Mouse (Mus musculus) CH12.LX (cell line): Measurements from ENCODE around the gene Fars2. TPM values are rescaled to one million over a fixed set of nuclear protein-coding genes. Genes with fewer than 3 reads are reported as not detected.

ENCODE experiments used
- DNase-seq: peaks from one replicate; pipeline ENCODE4 v3.0.0-alpha.2; 2013; ENCODE audit errors: extremely low read depth
- H3K27ac ChIP-seq: 2 replicates; pipeline ENCODE4 v1.5.1; 2012; ENCODE audit warnings: low read depth, mild to moderate bottlenecking, control low read depth, moderate library complexity; ENCODE audit not compliant: insufficient read depth
- H3K27me3 ChIP-seq: replicated peaks from 2 replicates; pipeline ENCODE3; 2012; ENCODE audit warnings: inconsistent platforms
- H3K36me3 ChIP-seq, 2 experiments: replicated peaks in 1 of 2; 2 replicates each; pipeline versions ENCODE3 to v1.6.1; 2012; ENCODE audit warnings: inconsistent platforms in 1 of 2, low read length in 1 of 2, mild to moderate bottlenecking in 1 of 2, mixed read lengths in 1 of 2, moderate library complexity in 1 of 2; ENCODE audit not compliant: control insufficient read depth in 1 of 2, insufficient read depth in 1 of 2
- H3K4me1 ChIP-seq, 2 experiments: 2 replicates each; pipeline ENCODE4 v1.6.1; 2012; ENCODE audit warnings: inconsistent platforms in 1 of 2, moderate library complexity in 1 of 2; ENCODE audit not compliant: insufficient read depth in 2 of 2, control insufficient read depth in 1 of 2
- H3K4me2 ChIP-seq: 2 replicates; pipeline ENCODE4 v1.6.1; 2012; ENCODE audit warnings: low read depth, mild to moderate bottlenecking, control low read depth; ENCODE audit not compliant: poor library complexity, insufficient read depth, severe bottlenecking
- H3K4me3 ChIP-seq, 3 experiments: fragments of 150-350 bp in 1 of 3; sonication (generic) in 1 of 3; replicated peaks in 1 of 3; 2 replicates each; pipeline versions ENCODE3 to v1.5.1; 2011 to 2012; ENCODE audit warnings: low read depth in 2 of 3, low read length in 2 of 3, mild to moderate bottlenecking in 2 of 3, moderate library complexity in 2 of 3, control low read depth in 1 of 3, improper control_type of control experiment in 1 of 3, inconsistent platforms in 1 of 3, mixed read lengths in 1 of 3; ENCODE audit not compliant: poor library complexity in 1 of 3
- H3K79me2 ChIP-seq: replicated peaks from 2 replicates; pipeline ENCODE4 v1.6.1; 2012; ENCODE audit warnings: mild to moderate bottlenecking, moderate library complexity; ENCODE audit not compliant: control insufficient read depth, poor library complexity, insufficient read depth, severe bottlenecking; ENCODE audit errors: extremely low read depth
- H3K9ac ChIP-seq: 2 replicates; pipeline ENCODE4 v1.6.1; 2012; ENCODE audit warnings: low read depth, mild to moderate bottlenecking, control low read depth, moderate library complexity; ENCODE audit not compliant: insufficient read depth
- H3K9me3 ChIP-seq: replicated peaks from 2 replicates; pipeline ENCODE3; 2012; ENCODE audit warnings: low read length, inconsistent platforms, mixed read lengths
- BHLHE40 ChIP-seq: IDR thresholded peaks from 2 replicates; pipeline ENCODE4 v1.6.1; 2011; ENCODE audit warnings: mild to moderate bottlenecking, low read depth, low read length, improper control_type of control experiment
- CHD1 ChIP-seq: IDR thresholded peaks from 2 replicates; pipeline ENCODE4 v1.6.1; 2012; ENCODE audit warnings: low read depth, low read length, improper control_type of control experiment, inconsistent platforms
- CHD2 ChIP-seq: IDR thresholded peaks from 2 replicates; pipeline ENCODE4 v1.6.1; 2011; ENCODE audit warnings: low read length, improper control_type of control experiment
- CTCF ChIP-seq, 2 experiments: IDR thresholded peaks in 1 of 2; conservative IDR thresholded peaks in 1 of 2; 2 replicates each; pipeline ENCODE4 v1.5.1; 2011 to 2012; ENCODE audit warnings: low read depth in 2 of 2, low read length in 2 of 2, improper control_type of control experiment in 1 of 2, inconsistent platforms in 1 of 2, mild to moderate bottlenecking in 1 of 2, moderate library complexity in 1 of 2
- E2F4 ChIP-seq: IDR thresholded peaks from 2 replicates; pipeline ENCODE4 v1.6.1; 2011; ENCODE audit warnings: low read depth, low read length, improper control_type of control experiment; ENCODE audit not compliant: insufficient replicate concordance
- ELF1 ChIP-seq: IDR thresholded peaks from 2 replicates; pipeline ENCODE4 v1.6.1; 2014; ENCODE audit warnings: low read depth, mild to moderate bottlenecking, inconsistent platforms, low read length, improper control_type of control experiment
- EP300 ChIP-seq: IDR thresholded peaks from 2 replicates; pipeline ENCODE4 v1.6.1; 2011; ENCODE audit warnings: low read length, improper control_type of control experiment
- ETS1 ChIP-seq: conservative IDR thresholded peaks from 2 replicates; pipeline ENCODE4 v1.6.1; 2012; ENCODE audit warnings: low read depth, mild to moderate bottlenecking, inconsistent platforms, low read length, improper control_type of control experiment, moderate library complexity
- GABPA ChIP-seq: IDR thresholded peaks from 2 replicates; pipeline ENCODE4 v1.6.1; 2012; ENCODE audit warnings: low read depth, low read length, improper control_type of control experiment, inconsistent platforms; ENCODE audit not compliant: insufficient replicate concordance
- HCFC1 ChIP-seq: IDR thresholded peaks from 2 replicates; pipeline ENCODE4 v1.6.1; 2012; ENCODE audit warnings: low read depth, mild to moderate bottlenecking, inconsistent platforms, low read length, improper control_type of control experiment
- IRF4 ChIP-seq: IDR thresholded peaks from 2 replicates; pipeline ENCODE4 v1.6.1; 2014; ENCODE audit warnings: low read depth, mild to moderate bottlenecking, inconsistent platforms, low read length, improper control_type of control experiment
- JUN ChIP-seq: IDR thresholded peaks from 2 replicates; pipeline ENCODE4 v1.6.1; 2011; ENCODE audit warnings: low read depth, mild to moderate bottlenecking, low read length, improper control_type of control experiment, moderate library complexity; ENCODE audit not compliant: insufficient read depth
- JUND ChIP-seq: conservative IDR thresholded peaks from 2 replicates; pipeline ENCODE4 v1.6.1; 2011; ENCODE audit warnings: low read depth, low read length, improper control_type of control experiment
- MAFK ChIP-seq: IDR thresholded peaks from 2 replicates; pipeline ENCODE4 v1.6.1; 2011; ENCODE audit warnings: low read length, improper control_type of control experiment; ENCODE audit not compliant: insufficient replicate concordance
- MAZ ChIP-seq: IDR thresholded peaks from 2 replicates; pipeline ENCODE4 v1.6.1; 2012; ENCODE audit warnings: low read depth, mild to moderate bottlenecking, inconsistent platforms, low read length, improper control_type of control experiment, moderate library complexity
- MEF2A ChIP-seq: IDR thresholded peaks from 2 replicates; pipeline ENCODE4 v1.6.1; 2014; ENCODE audit warnings: low read depth, mild to moderate bottlenecking, inconsistent platforms, low read length, improper control_type of control experiment, borderline replicate concordance
- MXI1 ChIP-seq: IDR thresholded peaks from 2 replicates; pipeline ENCODE4 v1.6.1; 2011; ENCODE audit warnings: mild to moderate bottlenecking, low read depth, low read length, improper control_type of control experiment
- MYC ChIP-seq: IDR thresholded peaks from 2 replicates; pipeline ENCODE4 v1.6.1; 2011; ENCODE audit warnings: low read depth, mild to moderate bottlenecking, improper control_type of control experiment, low read length
- NELFE ChIP-seq: IDR thresholded peaks from 2 replicates; pipeline ENCODE4 v1.6.1; 2011; ENCODE audit warnings: low read depth, low read length, improper control_type of control experiment
- NRF1 ChIP-seq: IDR thresholded peaks from 2 replicates; pipeline ENCODE4 v1.6.1; 2014; ENCODE audit warnings: low read depth, mild to moderate bottlenecking, inconsistent platforms, low read length, improper control_type of control experiment, moderate library complexity
- PAX5 ChIP-seq: IDR thresholded peaks from 2 replicates; pipeline ENCODE4 v1.6.1; 2012; ENCODE audit warnings: low read length, inconsistent platforms, mixed read lengths
- POLR2A ChIP-seq: IDR thresholded peaks from 2 replicates; pipeline ENCODE4 v1.6.1; 2011; ENCODE audit warnings: low read depth, mild to moderate bottlenecking, improper control_type of control experiment, low read length
- POLR2AphosphoS2 ChIP-seq: IDR thresholded peaks from 2 replicates; pipeline ENCODE4 v1.6.1; 2011; ENCODE audit warnings: low read depth, low read length, improper control_type of control experiment
- RAD21 ChIP-seq: IDR thresholded peaks from 2 replicates; pipeline ENCODE4 v1.6.1; 2011; ENCODE audit warnings: low read depth, mild to moderate bottlenecking, low read length, improper control_type of control experiment, moderate library complexity
- RCOR1 ChIP-seq: conservative IDR thresholded peaks from 2 replicates; pipeline ENCODE4 v1.6.1; 2012; ENCODE audit warnings: low read depth, mild to moderate bottlenecking, inconsistent platforms, low read length, improper control_type of control experiment
- SIN3A ChIP-seq: IDR thresholded peaks from 2 replicates; pipeline ENCODE4 v1.6.1; 2012; ENCODE audit warnings: low read length, improper control_type of control experiment, inconsistent platforms
- SMC3 ChIP-seq: IDR thresholded peaks from 2 replicates; pipeline ENCODE4 v1.6.1; 2011; ENCODE audit warnings: low read depth, low read length, improper control_type of control experiment
- TBP ChIP-seq: conservative IDR thresholded peaks from 2 replicates; pipeline ENCODE4 v1.6.1; 2011; ENCODE audit warnings: low read depth, low read length, improper control_type of control experiment
- TCF12 ChIP-seq: IDR thresholded peaks from 2 replicates; pipeline ENCODE4 v1.6.1; 2014; ENCODE audit warnings: low read depth, mild to moderate bottlenecking, inconsistent platforms, low read length, improper control_type of control experiment
- USF1 ChIP-seq: IDR thresholded peaks from 2 replicates; pipeline ENCODE4 v1.6.1; 2014; ENCODE audit warnings: low read depth, mild to moderate bottlenecking, inconsistent platforms, low read length, improper control_type of control experiment
- USF2 ChIP-seq: conservative IDR thresholded peaks from 2 replicates; pipeline ENCODE4 v1.6.1; 2011; ENCODE audit warnings: low read depth, low read length, improper control_type of control experiment
- ZC3H11A ChIP-seq: IDR thresholded peaks from 2 replicates; pipeline ENCODE4 v1.6.1; 2012; ENCODE audit warnings: low read depth, mild to moderate bottlenecking, inconsistent platforms, low read length, improper control_type of control experiment
- ZKSCAN1 ChIP-seq: IDR thresholded peaks from 2 replicates; pipeline ENCODE4 v1.6.1; 2012; ENCODE audit warnings: low read depth, inconsistent platforms, low read length, improper control_type of control experiment, borderline replicate concordance
- ZMIZ1 ChIP-seq: IDR thresholded peaks from 2 replicates; pipeline ENCODE4 v1.6.1; 2012; ENCODE audit warnings: low read depth, mild to moderate bottlenecking, inconsistent platforms, low read length, improper control_type of control experiment
- dilution Hi-C: fragments of 300-500 bp; cut with MboI; formaldehyde crosslinking; loops from 2 replicates; pipeline ENCODE4 v1.14.3; 2020; ENCODE audit warnings: low sequenced_read_pairs; ENCODE audit not compliant: extremely low pct_unique_long_range_greater_than_20kb, extremely low pct_ligation_motif_present
- in situ Hi-C: fragments of 300-500 bp; cut with MboI; formaldehyde crosslinking; loops from 3 replicates; pipeline ENCODE4 v1.14.3; 2019; ENCODE audit warnings: low sequenced_read_pairs, low pct_ligation_motif_present, low pct_unique_long_range_greater_than_20kb, mixed read lengths
- polyA plus RNA-seq: library from polyadenylated mRNA; unstranded; fragments of >175 nt; gene quantifications from 2 replicates; pipeline ENCODE4 v1.2.1, GENCODE M21; 2012; ENCODE audit warnings: low read depth; ENCODE audit not compliant: insufficient read length
- total RNA-seq, 2 experiments: library from RNA; depleted of rRNA; stranded (reverse); fragments of 300-350 nt in 1 of 2; fragments of >200 nt in 1 of 2; gene quantifications; 2 replicates each; pipeline ENCODE4 v1.2.3; 2012 to 2014

The Fars2 gene
- total and polyA plus RNA-seq, 3 experiments: 30.2 to 47.7 (median 46.4) TPM

GRCm38 (mm10) chr13:36368799-36369198 is 251.6 kb downstream of the Fars2 start:
- in situ Hi-C loops: no loop called here
- TF ChIP-seq POLR2A (no peak), JUND (no peak), MAZ (no peak), MEF2A (no peak), MYC (no peak), USF1 (no peak), BHLHE40 (no peak)

DNA sequence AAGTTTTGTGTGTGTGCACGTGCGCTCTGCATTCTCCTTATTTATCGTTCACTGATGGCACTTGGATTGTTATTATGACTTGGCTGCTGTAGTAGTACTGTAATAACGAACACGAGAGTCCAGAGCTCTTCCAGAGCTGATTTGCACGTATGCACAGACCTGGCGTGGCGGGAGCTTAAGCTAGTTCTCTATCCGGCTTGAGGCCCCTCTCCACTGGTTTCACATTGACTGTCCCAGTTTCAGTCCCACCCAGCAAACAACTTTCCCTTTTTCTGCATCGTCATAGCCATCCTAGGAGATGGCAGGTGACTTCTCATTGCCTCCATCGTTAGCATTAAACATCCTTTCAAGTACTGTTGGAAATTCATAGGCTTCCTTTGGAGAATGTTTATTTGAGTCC is 252.2 kb downstream of the Fars2 start:
- H3K4me2 ChIP-seq: no peak overlapping the region
- no peak overlapping the region for H3K27ac ChIP-seq
- H3K79me2 ChIP-seq: no peaks in the 10 kb centered on the region
- peaks cover 6 to 49% of the 10 kb centered on the region in 2 experiments; a peak in 3 of 4 replicates for H3K4me1 ChIP-seq
- H3K9me3 ChIP-seq: no peaks in the 10 kb centered on the region
- DNase-seq: peak; percentile 84
- dilution Hi-C loops (no loop called here), in situ Hi-C loops (no loop called here)
- H3K4me3 ChIP-seq: no peak overlapping the region
- no peaks in the 10 kb centered on the region for H3K27me3 ChIP-seq
- H3K36me3 ChIP-seq: peaks cover 0 to 4% of the 10 kb centered on the region in 2 experiments
- H3K9ac ChIP-seq: no peak overlapping the region
- TF ChIP-seq ZKSCAN1: no peak
- no peak for TF ChIP-seq POLR2AphosphoS2
- peak; percentile 91 for TF ChIP-seq EP300
- TF ChIP-seq ZC3H11A: no peak
- no peak for TF ChIP-seq ELF1
- no peak for TF ChIP-seq SMC3
- TF ChIP-seq NRF1: no peak
- peak; percentile 96 for TF ChIP-seq IRF4
- no peak for TF ChIP-seq CHD2
- TF ChIP-seq ZMIZ1: no peak
- TF ChIP-seq SIN3A: no peak
- no peak for TF ChIP-seq PAX5
- 0 out of 2 replicates have a peak, but pooled peaks have one; percentile 49 for TF ChIP-seq MAFK
- TF ChIP-seq CTCF (conservative IDR thresholded peaks at IDR 0.05 in 1 of 2, IDR thresholded peaks at IDR 0.05 in 1 of 2; ENCODE audit: low read depth in 2 of 2, low read length in 2 of 2): no peak
- peak; percentile 61 for TF ChIP-seq ETS1
- TF ChIP-seq TBP: no peak
- TF ChIP-seq USF2: no peak
- TF ChIP-seq RCOR1: 0 out of 2 replicates have a peak, but pooled peaks have one; percentile 74
- TF ChIP-seq TCF12: peak; percentile 27; the same call in 1 of the 2 replicates
- TF ChIP-seq HCFC1: no peak
- TF ChIP-seq GABPA: no peak
- no peak for TF ChIP-seq NELFE
- no peak for TF ChIP-seq RAD21
- peak; percentile 60; the same call in 1 of the 2 replicates for TF ChIP-seq JUN
- no peak for TF ChIP-seq MXI1
- no peak for TF ChIP-seq MYC
- TF ChIP-seq JUND: peak; percentile 50
- peak; percentile 59; the same call in 1 of the 2 replicates for TF ChIP-seq MEF2A
- TF ChIP-seq CHD1: no peak
- TF ChIP-seq E2F4: no peak; the same call in 1 of the 2 replicates
- TF ChIP-seq USF1: no peak

More at GRCm38 (mm10) chr13:36368799-36369198, 251.6 kb downstream of the Fars2 start:
- dilution Hi-C loops: no loop called here
- no peak for DNase-seq
- H3K27ac ChIP-seq: no peak overlapping the region
- peaks cover 0 to 4% of the 10 kb centered on the region in 2 experiments for H3K36me3 ChIP-seq
- no peaks in the 10 kb centered on the region for H3K79me2 ChIP-seq
- H3K9me3 ChIP-seq: no peaks in the 10 kb centered on the region
- H3K4me1 ChIP-seq: peaks cover 6 to 49% of the 10 kb centered on the region in 2 experiments; a peak in 3 of 4 replicates
- H3K9ac ChIP-seq: no peak overlapping the region
- no peak overlapping the region for H3K4me2 ChIP-seq
- no peak overlapping the region for H3K4me3 ChIP-seq
- no peaks in the 10 kb centered on the region for H3K27me3 ChIP-seq
